Mouse (Mus musculus) thymus, adult 2 months (tissue): ENCODE results near the gene Ncdn.

ENCODE experiments used
- CTCF ChIP-seq: fragments of 200-500 bp; IDR thresholded peaks from 2 replicates; pipeline ENCODE4 v1.5.1; 2012; ENCODE audit warnings: mild to moderate bottlenecking, control low read depth, low read length, moderate library complexity, borderline replicate concordance; ENCODE audit not compliant: control insufficient read depth, poor library complexity, insufficient read depth; ENCODE audit errors: extremely low read depth
- POLR2A ChIP-seq: fragments of 200-500 bp; IDR thresholded peaks from 2 replicates; pipeline ENCODE4 v1.6.1; 2012; ENCODE audit warnings: mild to moderate bottlenecking, low read length, control low read depth, moderate library complexity; ENCODE audit not compliant: control insufficient read depth, poor library complexity, insufficient read depth; ENCODE audit errors: extremely low read depth

DNA sequence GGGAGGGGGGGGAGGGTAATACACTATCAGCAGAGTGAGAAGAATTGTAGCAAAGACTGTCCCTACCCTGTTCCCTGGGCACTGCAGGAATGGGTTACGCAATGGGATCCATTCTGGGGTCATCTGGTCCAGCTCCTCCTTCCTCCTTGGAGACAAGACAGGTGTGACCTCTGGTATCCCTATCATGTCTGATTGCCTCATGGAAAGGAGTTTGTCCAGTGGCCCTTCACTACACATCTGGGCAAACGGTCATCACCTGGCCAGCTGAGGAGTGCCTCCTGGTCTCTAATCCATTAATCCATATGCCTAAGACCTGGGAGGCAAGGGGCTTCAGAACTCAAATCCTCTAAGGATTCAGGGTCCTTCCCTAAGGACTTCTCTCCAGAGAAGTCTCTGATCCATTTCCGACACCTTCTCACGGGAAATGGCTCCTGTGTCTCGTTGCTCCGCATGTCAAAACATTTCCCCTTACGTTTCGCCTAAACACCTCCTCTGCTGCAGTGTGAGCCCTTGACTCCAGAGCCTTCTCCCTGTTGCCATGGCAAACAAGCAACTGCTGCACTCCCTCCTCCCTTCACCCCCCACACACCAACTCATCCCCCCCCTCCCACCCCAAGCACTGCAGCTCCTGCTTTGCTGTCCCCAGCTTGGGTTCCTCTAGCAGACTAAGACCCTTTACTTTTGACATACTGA is 2.2 kb downstream of the Ncdn start:
- TF ChIP-seq CTCF (no peak), POLR2A (no peak)
